Mouse (Mus musculus) kidney, embryonic 15.5 days (tissue): ENCODE data around the gene BC003965. TPM values are rescaled to one million over a fixed set of nuclear protein-coding genes. Genes with fewer than 3 reads are reported as not detected.

Source experiments
- ATAC-seq: fragments of 200-750 bp; cut with Nextera tagmentation; replicated peaks from 2 replicates; pipeline ENCODE4 v1.8.0; 2017; ENCODE audit warnings: moderate TSS enrichment; ENCODE audit not compliant: low FRiP score
- H3K27ac ChIP-seq: fragments of 300-500 bp; sonication (generic); 2 replicates; pipeline ENCODE4 v1.5.1; 2015; ENCODE audit warnings: mild to moderate bottlenecking, inconsistent platforms
- H3K27me3 ChIP-seq: fragments of 300-500 bp; sonication (generic); 2 replicates; pipeline ENCODE4 v1.6.1; 2015; ENCODE audit warnings: inconsistent platforms
- H3K36me3 ChIP-seq: fragments of 300-500 bp; sonication (generic); 2 replicates; pipeline ENCODE4 v1.6.1; 2015; ENCODE audit warnings: inconsistent platforms
- H3K4me1 ChIP-seq: fragments of 300-500 bp; sonication (generic); 2 replicates; pipeline ENCODE4 v1.6.1; 2015; ENCODE audit warnings: inconsistent platforms
- H3K4me2 ChIP-seq: fragments of 300-500 bp; sonication (generic); 2 replicates; pipeline ENCODE4 v1.6.1; 2015; ENCODE audit warnings: moderate library complexity, mild to moderate bottlenecking, inconsistent platforms
- H3K4me3 ChIP-seq: fragments of 300-500 bp; sonication (generic); replicated peaks from 2 replicates; pipeline ENCODE4 v1.5.1; 2015; ENCODE audit warnings: mild to moderate bottlenecking, inconsistent platforms
- H3K9ac ChIP-seq: fragments of 300-500 bp; sonication (generic); 2 replicates; pipeline ENCODE4 v1.6.1; 2015; ENCODE audit warnings: mild to moderate bottlenecking, inconsistent platforms
- H3K9me3 ChIP-seq: fragments of 300-500 bp; sonication (generic); replicated peaks from 2 replicates; pipeline ENCODE4 v1.6.1; 2016; ENCODE audit warnings: inconsistent platforms
- WGBS: fragments of 180-500 bp; shearing (Covaris S2); methylation state at CpG from one replicate; pipeline ENCODE4 v1.1.7; 2015; ENCODE audit warnings: mixed read lengths; 5-methylcytosine and 5-hydroxymethylcytosine counted together
- polyA plus RNA-seq: library from polyadenylated mRNA; unstranded; fragments of >200 nt; fragmentation: Nextera tagmentation; extraction: Ambion mirVana; gene quantifications from 2 replicates; pipeline ENCODE4 v1.2.1, GENCODE M21; 2015

The BC003965 gene
- 33.0 and 35.0 TPM in 2 replicates for polyA plus RNA-seq

- H3K9me3 ChIP-seq = no peaks in the 10 kb centered on the region
- ATAC-seq = peak; percentile 78
Observed at GRCm38 (mm10) chr17:25184129-25184691, at the start of gene BC003965. BC003965 (plus strand) TSS chr17:25184554.

GRCm38 (mm10) chr17:25135622-25136021, 48.7 kb upstream of the BC003965 start:
- Histone ChIP-seq H3K9ac (no peak overlapping the region), H3K4me3 (no peak overlapping the region), H3K27me3 (no peaks in the 10 kb centered on the region), H3K27ac (no peak overlapping the region), H3K36me3 (peaks cover 5% of the 10 kb centered on the region; the same call in 1 of the 2 replicates), H3K9me3 (no peaks in the 10 kb centered on the region), H3K4me2 (no peak overlapping the region), H3K4me1 (peaks cover 15% of the 10 kb centered on the region)
- WGBS = 86% methylated on average over 6 of the region's 6 CpGs
- no peak for ATAC-seq

More at GRCm38 (mm10) chr17:25184129-25184691, at the start of gene BC003965:
- Histone ChIP-seq H3K4me3 (peak within 1 kb of the TSS; percentile 65), H3K27ac (peak within 1 kb of the TSS; percentile 97), H3K4me1 (peaks cover 31% of the 10 kb centered on the region), H3K4me2 (peak within 1 kb of the TSS; percentile 95), H3K9ac (peak within 1 kb of the TSS; percentile 74), H3K27me3 (0 out of 2 replicates have a peak, but pooled peaks cover 17% of the 10 kb centered on the region), H3K36me3 (peaks cover 10% of the 10 kb centered on the region)
- under 1% methylated on average over 50 of the region's 50 CpGs for WGBS

GRCm38 (mm10) chr17:25138803-25139202, 45.6 kb upstream of the BC003965 start:
- Histone ChIP-seq H3K4me1 (peaks cover 10% of the 10 kb centered on the region), H3K27ac (no peak overlapping the region), H3K36me3 (peaks cover 5% of the 10 kb centered on the region; the same call in 1 of the 2 replicates), H3K9ac (no peak overlapping the region), H3K4me3 (no peak overlapping the region), H3K27me3 (no peaks in the 10 kb centered on the region), H3K4me2 (no peak overlapping the region), H3K9me3 (no peaks in the 10 kb centered on the region)
- 96% methylated on average over 1 of the region's 1 CpGs for WGBS
- no peak for ATAC-seq

GRCm38 (mm10) chr17:25139960-25140359, 44.4 kb upstream of the BC003965 start:
- no peak overlapping the region for H3K4me2 ChIP-seq
- H3K4me3 ChIP-seq = no peak overlapping the region
- no peaks in the 10 kb centered on the region for H3K27me3 ChIP-seq
- H3K36me3 ChIP-seq = peaks cover 10% of the 10 kb centered on the region
- ATAC-seq = no peak
- H3K4me1 ChIP-seq = no peaks in the 10 kb centered on the region
- no peaks in the 10 kb centered on the region for H3K9me3 ChIP-seq
- H3K27ac ChIP-seq = no peak overlapping the region
- 69% methylated on average over 4 of the region's 4 CpGs for WGBS
- H3K9ac ChIP-seq = no peak overlapping the region

- no peaks in the 10 kb centered on the region for H3K27me3 ChIP-seq
- peaks cover 42% of the 10 kb centered on the region for H3K36me3 ChIP-seq
- ATAC-seq = no peak
- 76% methylated on average over 1 of the region's 1 CpGs for WGBS
- H3K27ac ChIP-seq = no peak within 1 kb of the TSS
- no peak within 1 kb of the TSS for H3K9ac ChIP-seq
- no peaks in the 10 kb centered on the region for H3K9me3 ChIP-seq
- H3K4me3 ChIP-seq = no peak within 1 kb of the TSS
- H3K4me2 ChIP-seq = no peak within 1 kb of the TSS
- H3K4me1 ChIP-seq = no peaks in the 10 kb centered on the region; the same call in 1 of the 2 replicates
Observed at GRCm38 (mm10) chr17:25162161-25162560, 22.2 kb upstream of the BC003965 start, which contains the start of gene Ccdc154. Ccdc154 (plus strand) TSS chr17:25162461.

- no peak overlapping the region for H3K9ac ChIP-seq
- ATAC-seq = no peak
- WGBS = 76% methylated on average over 7 of the region's 7 CpGs
- H3K4me1 ChIP-seq = no peaks in the 10 kb centered on the region; the same call in 1 of the 2 replicates
- H3K9me3 ChIP-seq = no peaks in the 10 kb centered on the region
- no peak overlapping the region for H3K4me2 ChIP-seq
- H3K36me3 ChIP-seq = peaks cover 31% of the 10 kb centered on the region
- no peaks in the 10 kb centered on the region for H3K27me3 ChIP-seq
- no peak overlapping the region for H3K4me3 ChIP-seq
- H3K27ac ChIP-seq = no peak overlapping the region
Observed at GRCm38 (mm10) chr17:25163387-25163786, 21.0 kb upstream of the BC003965 start.

GRCm38 (mm10) chr17:25164770-25165169, 19.6 kb upstream of the BC003965 start:
- H3K4me1 ChIP-seq = no peaks in the 10 kb centered on the region; the same call in 1 of the 2 replicates
- H3K4me3 ChIP-seq = no peak overlapping the region
- H3K4me2 ChIP-seq = no peak overlapping the region
- no peak overlapping the region for H3K27ac ChIP-seq
- peaks cover 22% of the 10 kb centered on the region for H3K36me3 ChIP-seq
- no peak for ATAC-seq
- no peaks in the 10 kb centered on the region for H3K9me3 ChIP-seq
- no peaks in the 10 kb centered on the region for H3K27me3 ChIP-seq
- 88% methylated on average over 3 of the region's 3 CpGs for WGBS
- H3K9ac ChIP-seq = no peak overlapping the region

- WGBS = 42% methylated on average over 6 of the region's 6 CpGs
- H3K4me1 ChIP-seq = no peaks in the 10 kb centered on the region; the same call in 1 of the 2 replicates
- no peak for ATAC-seq
Observed at GRCm38 (mm10) chr17:25165970-25166671, 18.2 kb upstream of the BC003965 start.

GRCm38 (mm10) chr17:25169706-25170105, 14.6 kb upstream of the BC003965 start:
- no peak overlapping the region for H3K27ac ChIP-seq
- no peaks in the 10 kb centered on the region for H3K36me3 ChIP-seq
- ATAC-seq = no peak
- H3K9ac ChIP-seq = no peak overlapping the region
- H3K27me3 ChIP-seq = no peaks in the 10 kb centered on the region
- no peaks in the 10 kb centered on the region; the same call in 1 of the 2 replicates for H3K4me1 ChIP-seq
- H3K4me3 ChIP-seq = no peak overlapping the region
- no peak overlapping the region for H3K4me2 ChIP-seq
- WGBS = 96% methylated on average over 2 of the region's 2 CpGs
- no peaks in the 10 kb centered on the region for H3K9me3 ChIP-seq

More at GRCm38 (mm10) chr17:25165970-25166671, 18.2 kb upstream of the BC003965 start:
- Histone ChIP-seq H3K9me3 (no peaks in the 10 kb centered on the region), H3K27ac (no peak overlapping the region), H3K4me3 (no peak overlapping the region), H3K27me3 (no peaks in the 10 kb centered on the region), H3K4me2 (no peak overlapping the region), H3K36me3 (peaks cover 8% of the 10 kb centered on the region), H3K9ac (no peak overlapping the region)

- no peak for ATAC-seq
- no peak overlapping the region for H3K27ac ChIP-seq
Observed at GRCm38 (mm10) chr17:25172558-25172957, 11.8 kb upstream of the BC003965 start.

GRCm38 (mm10) chr17:25175411-25175810, 8.9 kb upstream of the BC003965 start, which contains the start of gene Gm38655:
Gm38655 (minus strand) TSS chr17:25175471.
- no peak for ATAC-seq
- Histone ChIP-seq H3K4me3 (no peak within 1 kb of the TSS), H3K9me3 (no peaks in the 10 kb centered on the region), H3K27me3 (0 out of 2 replicates have a peak, but pooled peaks cover 13% of the 10 kb centered on the region), H3K9ac (no peak within 1 kb of the TSS), H3K36me3 (no peaks in the 10 kb centered on the region), H3K4me1 (no peaks in the 10 kb centered on the region), H3K4me2 (no peak within 1 kb of the TSS), H3K27ac (no peak within 1 kb of the TSS)
- 75% methylated on average over 9 of the region's 9 CpGs for WGBS

More at GRCm38 (mm10) chr17:25172558-25172957, 11.8 kb upstream of the BC003965 start:
- Histone ChIP-seq H3K9ac (no peak overlapping the region), H3K9me3 (no peaks in the 10 kb centered on the region), H3K27me3 (no peaks in the 10 kb centered on the region), H3K36me3 (no peaks in the 10 kb centered on the region), H3K4me1 (no peaks in the 10 kb centered on the region), H3K4me3 (no peak overlapping the region), H3K4me2 (no peak overlapping the region)
- WGBS = 84% methylated on average over 3 of the region's 3 CpGs

- H3K36me3 ChIP-seq = peaks cover 10% of the 10 kb centered on the region
- no peak overlapping the region for H3K27ac ChIP-seq
- peaks cover 29% of the 10 kb centered on the region for H3K4me1 ChIP-seq
- no peak for ATAC-seq
- peak overlapping the region; percentile 65 for H3K4me3 ChIP-seq
- no peaks in the 10 kb centered on the region for H3K9me3 ChIP-seq
- H3K4me2 ChIP-seq = peak overlapping the region; percentile 92
- H3K27me3 ChIP-seq = 0 out of 2 replicates have a peak, but pooled peaks cover 22% of the 10 kb centered on the region
- no peak overlapping the region for H3K9ac ChIP-seq
Observed at GRCm38 (mm10) chr17:25183232-25183631, 1.1 kb upstream of the BC003965 start.
